Mouse (Mus musculus) midbrain, embryonic 11.5 days (tissue): ENCODE measurements at regions not wholly inside any gene's neighbourhood (a gene's known extent, or its start where the extent isn't known, plus 50 kb on each side); places are given as distances from the start of the nearest gene placed in this dataset.

ENCODE experiments used
- ATAC-seq: fragments of 200-750 bp; cut with Nextera tagmentation; 2 replicates; pipeline ENCODE4 v1.8.0; 2017; ENCODE audit warnings: moderate TSS enrichment, moderate library complexity; ENCODE audit not compliant: low FRiP score
- DNase-seq: peaks from one replicate; pipeline ENCODE4 v3.0.0; 2015; ENCODE audit warnings: low spot score; ENCODE audit errors: missing footprints
- H3K27ac ChIP-seq: fragments of 300-500 bp; sonication (generic); 2 replicates; pipeline ENCODE4 v1.5.1; 2014; ENCODE audit warnings: low read depth, low read length
- H3K27me3 ChIP-seq: fragments of 300-500 bp; sonication (generic); 2 replicates; pipeline ENCODE4 v1.6.1; 2014; ENCODE audit warnings: mild to moderate bottlenecking, low read length, moderate library complexity, mixed read lengths; ENCODE audit not compliant: control insufficient read depth, insufficient read depth
- H3K36me3 ChIP-seq: fragments of 300-500 bp; sonication (generic); 2 replicates; pipeline ENCODE4 v1.6.1; 2014; ENCODE audit warnings: mild to moderate bottlenecking, low read length, moderate library complexity, mixed read lengths; ENCODE audit not compliant: control insufficient read depth, insufficient read depth
- H3K4me1 ChIP-seq: fragments of 300-500 bp; sonication (generic); 2 replicates; pipeline ENCODE4 v1.6.1; 2014; ENCODE audit warnings: low read length; ENCODE audit not compliant: control insufficient read depth, insufficient read depth
- H3K4me2 ChIP-seq: fragments of 300-500 bp; sonication (generic); 2 replicates; pipeline ENCODE4 v1.6.1; 2014; ENCODE audit warnings: mild to moderate bottlenecking, moderate library complexity
- H3K4me3 ChIP-seq: fragments of 300-500 bp; sonication (generic); 2 replicates; pipeline ENCODE4 v1.5.1; 2014; ENCODE audit warnings: low read depth, low read length
- H3K9ac ChIP-seq: fragments of 300-500 bp; sonication (generic); 2 replicates; pipeline ENCODE4 v1.6.1; 2014; ENCODE audit warnings: low read length
- H3K9me3 ChIP-seq: fragments of 300-500 bp; sonication (generic); 2 replicates; pipeline ENCODE4 v1.6.1; 2016; ENCODE audit warnings: low read length; ENCODE audit not compliant: control insufficient read depth
- WGBS: fragments of 180-500 bp; shearing (Covaris S2); extraction: QIAGEN DNeasy Blood & Tissue Kit; methylation state at CpG from one replicate; pipeline ENCODE4 v1.1.7; 2014; 5-methylcytosine and 5-hydroxymethylcytosine counted together

DNA sequence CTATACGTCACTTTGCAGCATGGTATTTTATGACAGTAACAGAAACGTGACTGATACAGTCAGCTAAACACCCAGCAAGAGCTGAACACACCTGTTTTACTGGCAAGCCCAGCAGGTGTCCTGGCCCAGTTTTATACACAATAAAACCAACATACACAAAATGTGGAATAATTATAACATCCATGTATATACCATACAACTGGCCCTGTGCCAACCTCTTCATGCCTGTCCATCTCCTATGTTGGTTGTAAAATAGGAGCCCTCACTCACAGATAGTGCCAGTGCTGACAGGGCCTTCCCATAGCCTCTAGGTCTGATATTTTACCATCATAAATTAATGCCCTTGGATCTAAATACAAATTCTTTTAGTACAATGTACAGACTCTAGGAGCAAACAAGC lies 68.6 kb upstream of the Lmcd1 start:
- Histone ChIP-seq H3K27ac (no peak overlapping the region), H3K27me3 (no peaks in the 10 kb centered on the region), H3K9ac (no peak overlapping the region), H3K4me3 (no peak overlapping the region), H3K4me2 (no peak overlapping the region), H3K9me3 (no peaks in the 10 kb centered on the region), H3K4me1 (peaks cover 4% of the 10 kb centered on the region; the same call in 1 of the 2 replicates), H3K36me3 (no peaks in the 10 kb centered on the region)
- DNase-seq (no peak), ATAC-seq (no peak)
- 87% methylated on average over 2 of the region's 2 CpGs for WGBS

DNA sequence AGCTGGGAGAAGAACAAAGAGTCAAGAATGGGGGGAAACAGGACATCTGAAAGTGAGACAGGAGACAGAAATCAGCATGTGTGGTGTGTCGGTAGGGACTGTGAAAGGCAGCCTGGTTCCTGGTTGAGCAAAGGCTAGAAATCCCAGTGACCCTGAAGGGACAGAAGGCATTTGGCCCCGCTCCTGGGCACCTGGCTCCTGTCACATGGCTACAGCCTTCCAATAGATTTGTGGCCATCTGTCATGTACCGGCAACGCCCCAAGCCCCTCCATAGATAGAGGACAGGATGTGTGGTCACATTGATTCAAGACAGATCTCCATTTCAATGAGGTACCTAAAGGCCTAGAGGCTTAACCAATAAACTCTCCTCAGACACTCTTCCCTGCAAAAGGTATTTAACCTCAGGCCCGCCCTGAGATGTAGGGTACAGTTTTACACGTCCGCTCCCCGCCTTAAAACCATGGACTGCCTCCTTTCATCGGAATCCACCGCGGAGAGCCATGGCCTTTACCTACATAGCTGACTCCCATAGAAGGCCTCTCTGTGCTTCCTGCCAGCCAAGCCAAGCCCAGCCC lies 68.0 kb upstream of the Lmcd1 start:
- no peak for ATAC-seq
- DNase-seq: no peak
- no peak overlapping the region for H3K4me3 ChIP-seq
- H3K9me3 ChIP-seq: no peaks in the 10 kb centered on the region
- 89% methylated on average over 11 of the region's 11 CpGs for WGBS
- H3K4me2 ChIP-seq: no peak overlapping the region
- no peaks in the 10 kb centered on the region for H3K36me3 ChIP-seq
- no peak overlapping the region for H3K9ac ChIP-seq
- H3K27ac ChIP-seq: no peak overlapping the region
- no peaks in the 10 kb centered on the region for H3K27me3 ChIP-seq
- H3K4me1 ChIP-seq: peaks cover 4% of the 10 kb centered on the region

DNA sequence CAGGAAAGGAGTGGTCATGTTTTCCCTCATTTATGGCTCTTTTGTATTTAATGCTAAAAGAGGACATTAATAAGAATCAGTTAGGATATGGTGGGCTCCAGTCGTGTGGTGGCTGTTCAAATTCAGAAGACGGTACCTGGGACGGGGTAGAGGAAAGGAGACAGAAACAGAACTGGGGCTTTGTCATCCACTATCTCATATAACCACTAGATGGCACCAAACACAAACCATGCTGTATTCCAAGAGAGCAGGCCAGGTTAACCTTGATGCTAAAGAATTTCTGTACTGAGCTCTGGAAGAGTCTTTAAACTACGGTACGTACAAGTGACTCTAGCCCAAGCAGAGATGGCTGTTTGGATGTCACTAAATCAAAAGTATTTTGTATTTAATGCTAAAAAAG lies 66.3 kb upstream of the Lmcd1 start:
- Histone ChIP-seq H3K27ac (no peak overlapping the region), H3K9ac (no peak overlapping the region), H3K4me2 (no peak overlapping the region), H3K4me1 (peaks cover 4% of the 10 kb centered on the region), H3K36me3 (no peaks in the 10 kb centered on the region), H3K4me3 (no peak overlapping the region), H3K27me3 (no peaks in the 10 kb centered on the region), H3K9me3 (no peaks in the 10 kb centered on the region)
- DNase-seq: peak; percentile 93
- 53% methylated on average over 5 of the region's 5 CpGs for WGBS
- ATAC-seq: peak; percentile 31; the same call in 1 of the 2 replicates

DNA sequence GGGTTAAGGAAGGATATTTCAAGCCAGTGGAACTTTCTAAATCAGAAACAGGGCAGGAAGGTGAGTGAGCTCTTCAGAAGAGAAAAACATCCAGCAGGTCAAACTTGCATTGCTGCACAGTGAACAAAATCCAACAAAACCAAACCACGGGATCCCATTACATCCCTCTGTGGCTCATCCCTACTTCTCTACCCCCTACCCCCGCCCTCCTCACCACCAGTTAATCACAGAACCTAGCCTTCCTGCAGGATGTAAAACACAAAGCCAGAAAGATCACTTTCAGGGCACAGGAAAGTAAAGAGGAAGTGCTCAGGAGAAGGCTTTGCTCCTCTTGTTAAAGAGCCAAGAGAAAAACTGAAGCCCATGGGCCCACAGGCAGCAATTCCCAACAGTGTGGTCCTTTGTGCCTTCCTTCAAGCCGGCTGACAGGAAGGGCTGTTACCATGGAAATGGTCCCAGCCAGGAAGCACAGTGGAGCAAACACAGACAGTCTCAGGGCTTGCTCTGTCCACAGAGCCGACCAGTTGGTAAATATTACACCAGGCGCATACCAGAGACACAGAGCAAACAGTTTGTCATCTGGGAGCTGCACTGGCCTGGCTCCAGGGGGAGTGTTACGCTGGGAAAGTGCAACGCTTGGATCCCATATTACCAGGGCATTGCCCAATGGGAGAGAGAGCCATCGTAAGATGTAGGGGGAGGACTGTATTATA lies 63.2 kb upstream of the Lmcd1 start:
- Histone ChIP-seq H3K9me3 (no peaks in the 10 kb centered on the region), H3K27me3 (no peaks in the 10 kb centered on the region), H3K27ac (peak overlapping the region; percentile 53; the same call in 1 of the 2 replicates), H3K4me3 (no peak overlapping the region), H3K4me1 (no peaks in the 10 kb centered on the region; the same call in 1 of the 2 replicates), H3K4me2 (no peak overlapping the region), H3K9ac (no peak overlapping the region), H3K36me3 (no peaks in the 10 kb centered on the region)
- 50% methylated on average over 8 of the region's 8 CpGs for WGBS
- peak; percentile 91 for DNase-seq
- peak; percentile 92 for ATAC-seq

DNA sequence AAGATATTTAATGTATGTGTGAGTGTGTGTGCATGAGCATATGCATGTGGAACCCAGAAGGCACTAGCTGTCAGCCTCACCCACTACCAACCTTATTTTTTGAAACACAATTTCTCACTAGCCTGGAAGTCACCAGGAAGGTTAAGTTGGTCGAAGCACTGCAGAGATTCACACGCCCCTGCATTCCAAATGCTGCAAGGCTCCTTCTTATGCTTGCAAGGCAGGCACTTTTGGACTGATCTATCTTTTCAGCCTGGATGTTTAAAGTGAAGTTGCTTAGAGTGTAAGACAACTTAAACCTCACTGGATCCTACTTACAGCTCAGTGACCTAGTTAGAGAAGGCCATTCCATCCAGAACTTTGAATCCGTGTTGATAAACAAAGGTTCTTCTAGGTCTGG lies 56.7 kb upstream of the Lmcd1 start:
- H3K9ac ChIP-seq: no peak overlapping the region
- WGBS: 88% methylated on average over 3 of the region's 3 CpGs
- DNase-seq (peak; percentile 23), ATAC-seq (no peak)
- no peaks in the 10 kb centered on the region for H3K4me1 ChIP-seq
- no peaks in the 10 kb centered on the region for H3K36me3 ChIP-seq
- no peaks in the 10 kb centered on the region for H3K9me3 ChIP-seq
- no peak overlapping the region for H3K4me3 ChIP-seq
- H3K27me3 ChIP-seq: no peaks in the 10 kb centered on the region
- H3K4me2 ChIP-seq: no peak overlapping the region
- no peak overlapping the region for H3K27ac ChIP-seq

DNA sequence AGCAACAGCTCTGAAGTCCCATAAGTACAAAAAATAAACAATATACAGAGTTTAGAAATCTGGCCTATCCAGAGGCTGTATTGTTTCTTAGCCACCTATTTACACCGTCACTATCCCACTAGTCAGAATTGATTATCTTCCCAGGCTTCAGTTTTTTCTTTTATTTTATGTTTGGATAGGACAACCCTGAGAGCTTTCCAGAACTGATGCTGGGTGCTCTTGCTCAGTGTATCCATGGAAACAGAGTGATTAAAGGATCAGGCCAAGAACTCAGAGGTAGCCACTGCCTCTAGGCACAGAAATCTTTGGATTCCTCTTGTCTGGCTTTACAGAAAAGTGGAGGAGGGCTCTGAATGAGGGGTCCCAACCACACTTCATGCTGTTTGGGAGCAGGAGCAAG lies 55.3 kb upstream of the Lmcd1 start:
- peak; percentile 61 for DNase-seq
- Histone ChIP-seq H3K36me3 (no peaks in the 10 kb centered on the region), H3K9me3 (no peaks in the 10 kb centered on the region), H3K4me1 (no peaks in the 10 kb centered on the region), H3K27ac (no peak overlapping the region), H3K4me3 (no peak overlapping the region), H3K27me3 (no peaks in the 10 kb centered on the region), H3K9ac (no peak overlapping the region), H3K4me2 (no peak overlapping the region)
- 0 out of 2 replicates have a peak, but pooled peaks have one; percentile 24 for ATAC-seq
- WGBS: 48% methylated on average over 1 of the region's 1 CpGs

DNA sequence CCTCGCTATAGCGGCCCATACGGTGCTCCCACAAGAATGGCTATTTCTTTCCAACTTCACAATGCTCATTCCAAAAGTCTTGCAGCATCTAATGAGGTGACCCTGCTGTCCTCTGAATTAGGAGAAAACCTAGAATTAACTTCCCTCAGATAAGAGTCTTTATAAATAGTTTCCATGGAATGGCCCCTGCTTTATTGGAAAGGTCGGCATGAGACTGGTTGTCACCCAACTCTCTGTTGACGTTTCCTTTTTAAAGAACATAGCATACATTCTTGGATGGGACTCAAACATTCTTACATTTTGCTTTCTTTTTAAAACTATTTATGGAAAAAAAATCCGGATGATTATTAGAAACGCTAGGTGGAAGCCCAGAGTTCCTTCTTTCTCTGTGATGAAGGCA lies 53.9 kb upstream of the Lmcd1 start:
- no peaks in the 10 kb centered on the region for H3K36me3 ChIP-seq
- H3K4me1 ChIP-seq: no peaks in the 10 kb centered on the region
- H3K4me3 ChIP-seq: no peak overlapping the region
- no peak overlapping the region for H3K27ac ChIP-seq
- DNase-seq (peak; percentile 4), ATAC-seq (no peak)
- H3K27me3 ChIP-seq: no peaks in the 10 kb centered on the region
- H3K9ac ChIP-seq: no peak overlapping the region
- H3K9me3 ChIP-seq: no peaks in the 10 kb centered on the region
- H3K4me2 ChIP-seq: no peak overlapping the region
- 93% methylated on average over 7 of the region's 7 CpGs for WGBS

DNA sequence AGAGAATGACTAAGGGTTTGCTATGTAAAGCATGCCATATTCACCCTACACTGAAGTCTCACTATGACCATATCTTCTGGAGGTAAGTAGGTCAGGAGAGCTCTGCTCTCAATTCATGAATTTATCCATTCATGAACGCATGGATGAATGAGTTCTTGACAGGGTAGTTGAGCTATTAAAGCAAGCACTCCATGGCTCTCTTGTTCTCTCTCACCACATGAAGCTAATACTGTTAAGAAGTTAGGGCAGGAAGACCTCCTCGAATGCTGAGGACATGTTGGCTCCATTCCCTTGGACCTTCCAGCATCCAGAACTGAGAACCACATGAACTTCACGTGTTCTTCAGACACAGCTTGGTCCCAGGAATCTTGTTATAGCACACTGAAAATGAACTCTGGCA lies 53.4 kb upstream of the Lmcd1 start:
- Histone ChIP-seq H3K9ac (no peak overlapping the region), H3K4me3 (no peak overlapping the region), H3K36me3 (no peaks in the 10 kb centered on the region), H3K9me3 (no peaks in the 10 kb centered on the region), H3K4me2 (no peak overlapping the region), H3K4me1 (no peaks in the 10 kb centered on the region), H3K27me3 (no peaks in the 10 kb centered on the region), H3K27ac (no peak overlapping the region)
- DNase-seq: no peak
- ATAC-seq: no peak
- 86% methylated on average over 3 of the region's 3 CpGs for WGBS

DNA sequence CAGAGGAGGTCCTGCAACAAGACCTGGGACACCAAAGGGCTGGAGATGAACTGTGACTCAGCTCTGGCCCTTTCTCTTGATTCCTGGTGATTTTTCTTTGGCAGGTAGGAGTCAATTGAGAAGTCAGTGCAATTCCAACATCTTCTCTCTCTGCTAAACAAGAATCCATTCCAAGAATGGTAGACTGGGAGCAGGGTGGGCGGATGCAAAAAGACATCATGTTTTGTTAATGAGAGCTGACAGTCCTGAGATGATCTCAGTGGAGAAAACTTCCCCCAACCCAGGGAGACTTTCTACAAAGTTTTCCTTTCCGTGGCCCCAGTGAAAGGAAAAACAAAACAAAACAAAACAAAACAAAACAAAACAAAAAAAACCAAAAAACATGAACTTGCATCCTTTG lies 52.2 kb upstream of the Lmcd1 start:
- Histone ChIP-seq H3K4me3 (no peak overlapping the region), H3K9ac (no peak overlapping the region), H3K9me3 (no peaks in the 10 kb centered on the region), H3K4me2 (no peak overlapping the region), H3K27ac (no peak overlapping the region), H3K36me3 (no peaks in the 10 kb centered on the region), H3K27me3 (no peaks in the 10 kb centered on the region), H3K4me1 (no peaks in the 10 kb centered on the region)
- ATAC-seq (no peak), DNase-seq (peak; percentile 4)
- WGBS: 85% methylated on average over 2 of the region's 2 CpGs
